Mouse (Mus musculus) monocyte, adult 2 months (primary cell): ENCODE results near the gene Dapk1.

Experiments used
- DNase-seq, 2 experiments: peaks; one replicate each; pipeline ENCODE4 v3.0.0; 2022; ENCODE audit warnings: low spot score in 2 of 2, low read depth in 1 of 2

The Dapk1 gene

DNA sequence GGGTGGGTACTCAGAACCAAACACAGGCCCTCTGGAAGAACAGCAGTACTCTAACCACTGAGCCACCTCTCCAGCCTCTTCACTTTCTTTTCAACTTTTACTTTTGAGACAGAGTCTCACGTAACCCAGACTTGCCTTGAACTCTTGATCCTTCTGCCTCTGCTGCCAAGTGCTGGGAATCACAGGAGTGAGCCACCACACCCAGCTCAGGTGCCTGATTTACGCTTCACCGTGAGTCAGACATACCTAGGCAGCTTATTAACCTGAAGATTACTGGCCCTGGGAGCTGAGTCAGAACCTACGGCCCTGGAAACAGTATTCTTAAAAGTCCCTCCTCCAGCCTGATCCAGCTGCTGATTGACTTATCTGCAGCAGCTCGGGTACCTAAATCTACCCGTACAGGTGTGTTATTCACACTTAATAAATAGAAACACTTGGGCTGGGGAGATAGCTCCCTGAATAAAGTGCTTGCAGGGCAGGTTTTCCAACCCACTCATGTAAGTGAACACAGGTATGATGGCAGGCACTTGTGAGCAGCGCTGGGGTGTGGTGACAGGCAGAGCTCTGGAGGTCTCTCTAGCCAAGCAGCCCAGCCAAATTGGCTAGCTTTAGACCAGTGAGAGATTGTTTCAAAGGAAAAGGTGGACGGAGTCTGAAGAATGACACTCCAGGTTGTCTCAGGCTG lies 60.9 kb downstream of the Dapk1 start:
- DNase-seq = no peak

DNA sequence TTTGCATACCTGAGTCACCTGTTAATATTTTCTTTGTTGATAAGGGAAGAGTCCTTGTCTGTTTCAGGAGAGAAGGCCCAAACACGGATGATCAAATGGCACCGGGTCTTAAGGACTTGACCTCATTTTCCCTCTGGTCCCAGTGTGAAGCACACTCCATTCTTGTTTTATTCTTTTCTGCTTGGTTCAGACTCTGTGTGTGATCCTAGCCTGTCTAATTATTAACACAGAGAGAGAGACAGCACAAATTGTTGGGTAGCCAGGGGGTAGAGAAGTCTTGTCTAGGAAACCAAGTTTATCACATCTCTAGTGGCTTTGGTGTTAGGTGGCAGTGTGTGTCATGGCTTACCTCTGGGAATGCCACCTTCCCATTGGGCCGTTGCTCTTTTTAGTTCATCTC lies 62.3 kb downstream of the Dapk1 start:
- DNase-seq = no peak

DNA sequence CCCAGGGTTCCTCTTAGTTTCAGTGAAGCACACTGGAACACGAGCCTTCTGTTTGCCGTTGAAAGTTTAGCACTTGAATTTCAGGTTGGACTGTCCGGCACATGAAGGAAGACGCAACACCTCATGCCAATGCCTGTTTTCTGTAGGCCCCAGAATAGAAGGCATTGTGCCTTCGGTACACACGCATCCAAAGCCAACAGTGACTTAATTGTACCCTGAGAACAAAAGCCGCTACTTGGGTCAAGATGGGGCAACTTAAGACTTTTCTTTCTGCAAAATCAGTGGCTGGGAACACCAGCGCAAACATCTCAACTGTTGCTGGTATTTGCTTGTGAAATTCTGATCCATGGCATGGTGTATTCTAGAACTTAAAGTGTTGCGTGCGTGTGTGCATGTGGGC lies 63.1 kb downstream of the Dapk1 start:
- DNase-seq = no peak

DNA sequence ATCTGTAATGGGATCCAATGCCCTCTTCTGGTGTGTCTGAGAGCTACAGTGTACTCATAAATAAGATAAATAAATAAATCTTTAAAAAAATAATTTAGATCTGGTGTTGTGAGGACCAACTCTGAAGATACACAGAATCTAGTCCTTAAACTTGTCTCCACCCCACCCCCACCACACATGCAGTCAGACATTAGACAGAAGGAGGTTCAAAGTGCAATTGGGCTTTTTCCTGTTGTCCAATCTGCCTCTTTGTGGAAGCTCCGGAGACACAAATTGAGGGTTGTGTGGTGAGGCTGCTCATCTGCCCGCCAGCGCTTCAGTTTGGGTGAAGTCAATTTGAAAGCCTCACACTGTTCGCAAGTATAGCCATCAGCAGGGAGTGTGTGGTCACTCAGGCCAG lies 63.7 kb downstream of the Dapk1 start:
- no peak for DNase-seq

DNA sequence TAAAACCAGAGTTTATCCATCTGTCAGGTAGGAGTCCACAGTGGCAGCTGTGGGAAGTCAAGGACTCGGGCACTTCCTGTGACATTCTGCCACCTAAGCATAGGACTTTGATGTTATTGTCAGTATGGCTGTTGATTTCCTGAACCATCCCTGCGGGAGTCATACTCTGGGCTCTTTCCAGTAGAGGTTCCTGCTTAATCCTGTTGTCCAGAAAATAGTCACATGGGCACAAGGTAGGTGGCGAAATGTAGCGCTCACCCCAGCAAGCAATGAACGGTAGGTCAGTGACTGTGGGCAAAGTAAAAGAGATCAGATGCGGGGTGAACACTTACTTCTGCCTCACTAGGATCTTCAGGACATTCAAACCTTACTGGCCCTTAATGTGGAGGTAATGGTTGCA lies 66.3 kb downstream of the Dapk1 start:
- no peak for DNase-seq

DNA sequence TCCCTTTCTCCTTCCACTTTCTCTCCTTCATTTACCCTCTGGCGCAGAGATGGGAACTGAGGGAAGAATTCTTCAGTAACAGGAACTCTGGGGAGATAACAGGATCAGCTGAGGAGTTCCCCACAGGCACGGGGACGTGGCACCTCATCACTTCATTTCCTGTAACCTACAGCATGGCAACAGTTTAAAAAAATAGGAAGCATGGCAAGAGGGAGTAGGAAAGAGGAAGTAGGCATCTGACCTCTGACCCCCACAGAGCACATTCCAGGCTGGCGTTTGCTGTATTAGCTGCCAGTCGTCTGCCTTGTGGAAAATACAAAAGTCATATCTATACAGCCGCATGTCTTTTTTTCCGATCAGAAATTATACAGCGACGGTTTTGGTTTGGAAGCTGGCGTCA lies 68.9 kb downstream of the Dapk1 start:
- peak; percentile 28 to 46 for DNase-seq

DNA sequence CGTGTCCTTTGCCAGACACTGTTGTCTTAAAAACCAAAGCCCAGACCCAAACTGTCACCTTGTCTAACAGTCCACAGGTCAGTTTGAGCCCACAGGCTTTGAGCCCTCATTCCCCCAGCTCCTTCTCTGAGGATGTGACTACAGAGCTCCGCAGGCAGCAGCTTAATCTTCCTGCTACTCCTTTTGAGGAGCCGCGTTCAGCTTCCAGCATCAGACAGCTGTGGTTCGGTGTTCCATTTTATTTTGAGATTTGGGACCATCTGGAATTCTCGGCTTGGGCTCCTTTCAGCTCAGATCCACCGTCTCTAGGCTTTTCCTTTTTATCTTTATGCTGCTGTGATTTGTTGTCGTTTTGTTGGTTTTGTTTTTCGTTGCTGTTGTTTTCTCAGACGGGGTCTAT lies 69.5 kb downstream of the Dapk1 start:
- DNase-seq = no peak

DNA sequence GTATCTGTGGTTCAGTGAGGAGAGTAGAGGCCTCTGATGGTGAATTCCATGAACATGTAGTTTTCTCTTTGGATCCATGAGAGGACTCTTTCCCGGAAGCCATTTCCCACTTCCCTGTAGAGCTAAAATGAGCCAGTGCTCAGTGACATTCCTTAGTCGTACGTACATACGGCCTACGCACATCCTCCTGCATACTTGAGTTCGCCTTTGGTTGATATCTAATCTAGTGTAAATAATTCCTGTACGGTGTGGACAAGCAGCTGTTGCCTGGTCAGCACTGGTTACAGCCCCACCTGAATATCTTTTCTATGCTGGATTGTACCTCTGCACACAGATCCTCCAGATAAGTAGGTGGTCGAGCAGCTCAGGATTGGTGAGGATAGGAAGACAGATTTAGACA lies 70.5 kb downstream of the Dapk1 start:
- no peak for DNase-seq

DNA sequence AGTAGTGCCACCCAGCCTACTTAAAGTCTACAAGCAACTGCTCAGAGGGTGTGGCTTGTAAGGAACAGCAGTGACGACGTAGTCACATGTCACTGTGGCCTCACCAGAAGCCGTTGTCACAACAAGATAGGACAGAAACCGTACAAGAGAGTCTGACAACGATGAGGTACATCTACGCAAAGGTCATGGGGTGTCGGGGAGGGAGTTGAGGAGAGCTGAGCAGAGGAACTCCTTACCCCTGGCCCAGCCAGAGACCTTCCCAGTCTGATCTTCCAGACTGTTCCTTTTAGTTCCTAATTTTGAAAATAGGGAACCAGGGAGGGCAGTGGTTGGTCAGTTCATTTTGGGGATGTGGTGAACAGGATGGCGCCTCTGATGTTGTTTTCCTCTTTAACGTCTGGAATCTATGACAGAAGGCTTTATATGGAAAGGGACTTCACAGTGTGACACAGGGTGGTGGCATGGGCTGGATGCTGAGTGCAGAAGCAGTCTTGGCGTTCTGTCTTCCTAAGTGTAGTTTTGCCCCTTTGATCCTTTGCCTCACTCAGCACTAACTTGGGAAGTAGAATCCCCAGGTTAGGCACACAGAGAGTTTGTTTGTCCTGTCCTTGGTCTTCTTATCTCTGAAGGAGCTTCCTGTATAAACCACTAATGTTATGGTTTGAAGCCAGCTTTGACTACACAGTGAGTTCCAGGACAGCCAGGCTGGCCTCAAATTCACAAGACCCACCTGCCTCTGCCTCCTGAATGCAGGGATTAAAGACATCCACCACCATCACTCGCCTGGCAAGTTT lies 71.3 kb downstream of the Dapk1 start:
- peak; percentile 80 to 84 for DNase-seq

DNA sequence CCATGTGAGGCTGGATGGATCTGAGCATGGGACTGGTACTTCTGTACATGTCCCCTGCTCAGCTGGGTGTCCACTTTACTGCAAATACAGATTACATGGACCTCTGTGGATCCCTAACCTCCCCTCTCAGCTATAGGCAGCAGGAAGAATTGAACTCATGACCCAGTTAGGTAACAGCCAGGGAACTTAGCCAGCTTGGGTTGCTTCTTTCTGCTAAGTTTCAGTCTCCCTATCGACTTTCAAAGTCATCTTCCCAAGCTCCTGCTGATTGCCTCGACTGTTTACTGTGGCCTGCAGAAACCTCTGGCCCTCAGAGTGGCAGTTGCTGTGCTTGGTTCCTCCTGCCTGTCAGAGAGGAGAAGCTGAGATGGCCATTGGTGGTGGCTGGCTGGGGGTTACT lies 72.6 kb downstream of the Dapk1 start:
- no peak for DNase-seq

DNA sequence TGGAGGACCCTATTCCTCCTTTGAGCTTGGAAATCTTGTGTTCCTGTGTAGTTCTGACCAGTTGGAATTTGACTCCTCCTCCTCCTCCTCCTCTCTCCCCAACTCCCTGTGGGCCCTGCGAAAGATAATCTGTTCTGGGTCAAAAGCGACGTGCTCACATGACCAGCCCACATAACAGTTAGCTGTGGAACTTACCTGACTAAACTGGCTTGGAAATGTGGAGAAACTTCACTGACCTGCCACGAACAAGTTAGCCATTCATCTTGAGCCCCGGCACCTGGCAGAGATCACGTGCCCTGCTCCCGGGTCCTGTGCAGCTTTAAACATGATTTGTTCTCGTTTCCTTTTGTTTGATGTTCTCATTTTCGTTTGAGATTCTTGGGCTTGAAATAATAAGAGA lies 73.2 kb downstream of the Dapk1 start:
- DNase-seq = no peak

DNA sequence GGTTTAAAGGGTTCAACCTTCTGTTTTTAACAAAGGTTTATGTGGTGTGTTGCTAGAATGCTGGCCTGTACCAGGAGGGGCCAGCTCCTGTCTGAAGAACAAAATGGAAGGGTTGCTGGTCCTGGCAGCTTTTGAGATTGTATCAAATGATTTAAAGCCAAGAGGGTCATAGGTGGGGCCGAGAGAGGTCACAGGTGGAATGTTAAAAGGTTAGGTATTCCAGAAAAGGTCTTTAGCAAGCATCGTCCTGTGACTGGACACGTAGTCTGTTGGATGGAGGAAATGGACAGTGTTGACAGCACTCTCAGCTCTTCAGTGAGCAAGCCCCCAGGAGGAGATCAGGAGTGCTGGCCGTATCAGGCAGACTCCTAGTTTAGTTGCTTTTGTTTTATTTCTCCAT lies 73.7 kb downstream of the Dapk1 start:
- DNase-seq = no peak

DNA sequence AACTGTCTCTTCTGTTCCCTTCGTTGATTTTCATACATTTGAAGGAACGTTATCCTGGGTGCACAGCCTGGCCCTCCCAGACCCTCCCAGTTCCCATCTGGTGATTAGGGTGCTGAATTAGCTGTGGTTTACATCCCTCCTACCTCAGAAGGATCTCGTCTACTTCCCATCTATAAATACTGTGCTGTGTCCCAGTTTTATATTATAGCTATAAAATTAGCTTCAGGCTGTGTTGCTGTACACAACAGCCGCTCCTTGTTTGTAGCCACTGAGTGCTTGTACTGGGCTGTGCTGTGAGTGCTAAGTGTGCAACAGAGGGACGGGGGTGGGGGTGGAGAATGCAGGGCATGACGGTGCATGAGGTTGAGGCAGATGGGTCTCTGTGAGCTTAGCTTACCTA lies 77.2 kb downstream of the Dapk1 start:
- no peak for DNase-seq

DNA sequence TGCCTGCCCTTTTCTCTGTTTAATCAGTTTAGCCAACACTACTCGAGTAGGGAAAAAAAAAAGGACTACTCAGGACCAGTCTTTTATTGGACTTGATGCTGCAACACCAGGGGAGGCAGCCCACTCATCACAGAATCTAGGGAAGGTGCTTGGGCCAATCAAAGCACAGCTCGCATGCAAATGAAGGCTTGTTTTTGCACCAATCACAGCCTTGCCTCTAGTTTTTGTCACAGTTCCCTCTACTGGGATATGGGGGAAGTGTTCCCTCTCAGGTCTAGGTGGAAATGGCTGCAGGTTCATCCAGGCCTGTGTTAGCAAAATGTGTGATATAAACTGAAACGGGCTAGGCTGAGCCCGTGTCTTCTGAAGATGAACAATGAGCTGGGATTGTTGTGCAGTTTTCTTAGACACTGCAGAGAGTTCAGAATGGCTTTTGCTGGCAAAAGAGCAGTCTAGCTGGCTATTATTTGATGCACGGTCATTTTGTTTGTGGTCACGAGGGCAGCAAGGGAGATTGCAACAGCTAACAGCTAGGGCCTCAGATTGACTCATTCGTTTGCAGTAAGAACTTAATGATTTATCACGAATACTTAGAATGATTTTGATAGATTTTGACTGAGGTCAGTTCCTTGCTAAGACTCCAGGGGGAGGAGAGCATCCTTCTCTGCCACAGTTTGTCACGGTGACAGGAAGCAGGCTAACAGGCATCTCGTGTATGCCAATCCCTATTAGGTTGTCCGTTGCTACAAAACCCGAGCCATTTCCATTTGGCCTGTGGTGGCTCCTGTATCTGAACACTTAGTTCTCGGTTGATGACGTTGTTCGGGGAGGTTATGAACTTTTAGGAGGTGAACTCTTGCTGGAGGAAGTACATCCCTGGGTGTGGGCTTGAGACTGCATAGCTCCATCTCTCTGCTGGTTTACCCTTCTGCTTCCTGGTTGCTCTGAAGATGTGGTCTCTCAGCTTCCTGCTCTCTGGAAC lies 81.3 kb downstream of the Dapk1 start:
- DNase-seq = no peak

DNA sequence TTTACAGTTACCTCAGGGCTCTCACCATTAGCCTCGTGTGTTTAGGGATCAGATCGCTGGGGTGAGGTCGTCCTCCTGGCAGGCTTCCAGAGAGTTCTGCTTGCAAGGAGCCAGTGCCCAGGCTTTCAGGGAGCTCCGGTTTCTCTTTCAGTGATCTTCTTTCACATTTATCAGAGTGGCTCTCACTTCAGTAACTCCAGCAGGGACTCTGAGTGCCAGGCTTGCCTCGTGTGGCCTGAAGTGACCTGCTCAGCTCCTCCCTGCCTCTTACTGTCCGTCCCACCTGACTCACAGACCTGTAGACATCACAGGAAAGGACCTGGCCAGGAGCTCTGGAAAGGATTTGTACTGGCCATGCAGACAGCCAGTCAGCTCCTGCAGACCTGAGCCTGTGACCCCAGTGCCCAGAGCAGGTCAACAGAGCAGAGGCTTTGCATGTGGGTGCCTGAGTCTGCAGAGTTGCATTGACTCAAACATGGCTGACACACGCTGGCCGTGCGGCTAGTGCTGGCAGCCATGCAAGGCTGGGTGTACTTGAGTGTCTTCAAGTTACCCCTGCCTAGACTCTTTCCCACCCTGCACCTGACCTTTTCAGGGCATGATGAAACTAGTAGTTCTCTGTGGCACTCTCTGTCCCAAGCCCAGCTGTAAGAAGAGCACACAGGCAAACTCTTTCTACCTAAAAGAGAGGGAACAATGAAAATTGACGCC lies 82.5 kb downstream of the Dapk1 start:
- no peak for DNase-seq

DNA sequence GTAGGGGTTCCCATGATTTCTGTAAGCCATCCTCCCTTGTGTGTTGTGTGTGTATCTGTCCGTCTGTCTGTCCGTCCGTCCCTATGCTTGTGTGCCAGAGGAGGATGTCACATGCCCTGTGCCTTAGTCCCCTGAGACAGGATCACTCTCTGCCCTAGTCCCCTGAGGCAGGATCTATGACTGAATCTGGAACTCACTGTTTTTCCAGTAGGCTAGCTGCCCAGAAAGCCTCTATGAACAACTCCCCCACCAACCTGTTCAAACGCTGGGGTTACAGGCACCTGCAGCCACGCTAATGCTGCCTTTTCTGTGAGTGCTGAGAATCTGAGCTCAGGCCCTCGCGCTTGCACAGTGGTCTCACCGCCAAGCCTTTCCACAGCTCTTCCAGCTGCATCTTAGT lies 83.1 kb downstream of the Dapk1 start:
- no peak for DNase-seq

DNA sequence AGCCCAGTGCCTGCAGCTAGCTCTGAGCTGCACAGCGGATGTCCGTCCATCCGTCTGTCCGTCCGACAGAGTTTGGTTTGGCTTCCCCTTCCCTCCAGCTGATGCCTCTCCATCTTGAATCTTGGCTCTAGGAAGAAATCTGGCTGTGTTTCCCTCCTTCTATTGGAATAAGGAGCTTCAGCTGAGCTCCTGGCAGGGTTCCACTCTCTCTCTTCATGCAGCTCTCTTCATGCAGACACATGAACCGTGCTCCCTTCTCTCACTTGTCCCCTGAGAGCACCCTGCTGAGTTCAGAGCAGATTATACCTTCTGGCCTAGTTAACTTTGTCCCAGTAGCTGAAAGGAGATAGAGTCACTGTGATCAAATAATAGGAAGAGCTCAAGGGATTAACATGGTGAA lies 83.5 kb downstream of the Dapk1 start:
- DNase-seq = no peak

DNA sequence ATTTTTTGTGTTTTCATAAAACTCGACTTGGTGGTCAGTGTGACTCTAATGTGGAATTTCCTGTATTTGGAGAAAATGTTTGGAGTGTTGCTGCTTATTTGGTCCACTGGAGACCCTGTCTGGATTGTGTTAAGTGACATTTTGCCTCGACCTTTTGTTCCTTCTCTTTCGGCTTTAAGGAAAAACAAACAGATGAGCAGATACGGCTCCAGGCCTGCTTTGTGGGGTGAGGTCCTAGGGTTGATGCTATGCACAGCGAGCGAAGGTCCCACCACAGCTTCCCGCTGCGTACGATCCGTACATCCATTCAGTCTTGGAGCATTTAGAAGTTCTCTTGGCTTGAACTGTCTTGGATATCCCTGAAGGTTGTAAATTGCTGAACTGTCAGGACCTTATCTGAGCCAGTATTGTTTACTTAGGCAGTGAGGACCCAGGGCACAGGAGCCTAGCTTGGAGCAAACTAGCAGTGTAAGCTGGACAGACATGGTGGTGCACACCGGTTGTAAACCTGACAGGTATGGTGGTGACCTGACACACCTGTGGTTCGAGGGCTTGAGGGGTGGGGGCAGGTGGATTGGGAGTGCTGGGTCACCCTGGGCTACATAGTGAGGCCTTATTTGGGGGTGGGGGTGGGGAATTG lies 84.4 kb downstream of the Dapk1 start:
- no peak for DNase-seq

DNA sequence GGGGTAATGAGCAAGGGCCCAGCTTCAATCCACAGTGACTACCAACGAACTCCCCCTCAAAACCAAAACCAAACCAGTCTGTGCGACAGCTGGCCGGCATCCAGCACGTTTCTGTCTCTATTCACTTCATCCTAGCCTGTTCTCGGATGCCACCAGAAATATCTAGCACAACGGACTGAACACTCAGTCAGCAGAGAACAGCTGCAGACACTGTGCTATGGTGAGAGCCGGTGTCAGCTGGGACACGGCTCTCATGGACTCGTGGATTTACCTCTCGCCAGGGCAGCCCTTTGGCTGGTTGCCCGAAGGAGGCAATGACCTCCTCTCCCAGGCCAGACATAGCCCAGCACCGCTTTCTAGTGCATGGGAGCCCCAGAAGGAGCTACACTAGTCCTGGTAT lies 85.2 kb downstream of the Dapk1 start:
- no peak for DNase-seq

DNA sequence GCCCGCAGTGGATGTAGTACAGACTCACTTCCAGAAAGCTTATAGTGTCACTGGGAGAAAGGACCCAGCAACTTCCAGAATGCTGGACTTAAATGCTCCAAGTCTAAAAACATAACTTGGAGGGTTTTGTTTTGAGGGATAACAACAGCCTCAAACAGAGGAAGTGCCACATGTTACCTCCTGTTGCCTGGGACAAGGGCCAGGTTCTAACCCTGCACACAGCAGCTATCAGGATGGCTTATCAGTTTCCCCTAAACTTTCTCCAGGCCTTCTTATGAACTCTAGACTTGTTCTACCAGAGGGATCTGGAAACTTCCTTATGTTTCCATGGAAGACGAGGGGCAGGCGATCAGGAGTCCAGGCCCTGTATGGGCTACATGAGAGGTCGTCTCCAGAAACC lies 85.7 kb downstream of the Dapk1 start:
- DNase-seq = no peak

DNA sequence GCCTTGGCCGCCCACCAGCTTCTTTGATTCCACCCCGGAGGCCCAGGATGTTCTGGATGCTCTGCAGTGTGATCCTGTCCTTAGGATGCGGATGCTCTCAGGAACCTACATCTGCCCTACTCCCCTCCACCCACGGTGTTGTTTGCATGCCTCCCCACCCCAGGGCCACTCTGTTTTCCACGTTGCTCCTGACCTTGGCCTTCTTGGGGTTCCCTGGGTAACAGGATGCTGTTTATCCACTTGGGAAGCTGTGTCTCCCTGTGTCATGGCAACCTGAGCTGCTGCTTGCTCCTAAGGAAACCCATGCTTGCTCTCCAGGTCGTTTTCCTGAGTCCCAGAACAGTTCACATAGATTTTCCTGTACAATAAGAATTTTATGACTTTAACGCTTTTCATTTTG lies 86.1 kb downstream of the Dapk1 start:
- no peak for DNase-seq
